Mouse (Mus musculus) cerebellum, postnatal 10 days (tissue): Measurements from ENCODE around the gene Cwc25.
"Not testable (repeated sequence)": the region's sequence is repeated elsewhere in the genome, so short reads cannot be mapped to it uniquely, and the experiment has no call there.

Experiments used
- DNase-seq, 2 experiments: peaks; one replicate each; pipeline ENCODE4 v3.0.0; 2021; ENCODE audit warnings: mixed read lengths in 2 of 2

Cwc25 gene

DNA sequence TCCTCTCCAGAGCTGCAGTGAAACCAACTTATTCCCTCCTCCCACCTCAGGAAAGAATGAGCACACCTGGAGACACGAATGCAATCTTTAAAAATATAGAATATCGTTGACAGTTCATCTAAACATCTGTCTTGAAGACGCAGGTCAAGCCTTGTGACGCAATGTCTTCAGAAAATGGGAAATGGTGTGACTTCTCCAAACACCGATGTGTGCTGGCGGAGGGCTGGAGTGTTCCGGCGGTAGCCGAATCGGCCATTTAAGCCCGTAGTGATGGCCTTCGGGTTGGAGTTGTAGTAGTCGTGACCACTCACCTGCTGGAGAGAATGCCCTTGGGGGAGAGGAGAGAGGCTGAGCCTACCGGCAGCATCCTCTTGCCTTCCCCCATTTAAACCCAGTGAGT lies 5.1 kb upstream of the Cwc25 start:
- DNase-seq: no peak

GRCm38 (mm10) chr11:97769704-97770103 lies 3.3 kb upstream of the Cwc25 start:
- no peak for DNase-seq

DNA sequence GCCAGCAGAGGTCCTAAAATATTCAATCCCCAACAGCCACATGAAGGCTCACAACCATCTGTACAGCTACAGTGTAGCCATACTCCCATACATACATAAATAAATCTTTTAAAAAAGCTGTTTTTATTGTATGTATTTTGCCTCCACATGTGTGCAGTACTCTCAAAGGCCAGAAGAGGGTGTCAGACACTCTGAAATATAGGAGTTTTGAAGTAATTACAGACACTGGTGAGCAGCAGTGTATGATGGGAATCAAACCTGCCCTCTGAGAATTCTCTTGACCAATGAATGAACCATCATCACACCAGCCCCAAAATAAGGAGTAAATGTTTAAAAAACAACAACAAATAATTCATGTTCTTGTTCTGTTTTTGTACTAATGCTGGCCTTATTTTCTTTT lies 4.7 kb downstream of the Cwc25 start:
- DNase-seq: no peak

- DNase-seq: no peak
Measured at GRCm38 (mm10) chr11:97758942-97759341, 7.4 kb downstream of the Cwc25 start.

- no peak for DNase-seq
Measured at GRCm38 (mm10) chr11:97758125-97758524, 8.2 kb downstream of the Cwc25 start.

GRCm38 (mm10) chr11:97753277-97753676 lies 13.1 kb downstream of the Cwc25 start:
- DNase-seq: no peak

DNA sequence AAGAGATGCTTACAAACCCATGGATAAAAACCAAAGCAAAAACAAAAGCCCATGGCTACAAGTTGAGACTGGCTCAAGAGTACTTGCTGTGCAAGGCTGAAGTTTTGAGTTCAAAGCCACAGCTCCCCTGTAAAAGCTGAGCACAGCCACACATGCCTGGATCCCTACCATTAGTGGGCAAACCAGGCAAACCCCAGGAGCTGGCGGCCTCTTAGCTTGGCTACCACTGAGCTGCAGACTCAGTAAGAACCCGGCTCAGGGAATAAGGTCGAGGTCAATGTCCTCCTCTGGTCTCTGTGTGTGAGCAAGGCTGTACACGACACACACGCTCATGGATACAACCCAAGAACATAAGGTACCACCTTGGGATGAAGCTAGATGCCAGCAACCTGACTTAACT lies 17.9 kb downstream of the Cwc25 start:
- DNase-seq: no peak

DNA sequence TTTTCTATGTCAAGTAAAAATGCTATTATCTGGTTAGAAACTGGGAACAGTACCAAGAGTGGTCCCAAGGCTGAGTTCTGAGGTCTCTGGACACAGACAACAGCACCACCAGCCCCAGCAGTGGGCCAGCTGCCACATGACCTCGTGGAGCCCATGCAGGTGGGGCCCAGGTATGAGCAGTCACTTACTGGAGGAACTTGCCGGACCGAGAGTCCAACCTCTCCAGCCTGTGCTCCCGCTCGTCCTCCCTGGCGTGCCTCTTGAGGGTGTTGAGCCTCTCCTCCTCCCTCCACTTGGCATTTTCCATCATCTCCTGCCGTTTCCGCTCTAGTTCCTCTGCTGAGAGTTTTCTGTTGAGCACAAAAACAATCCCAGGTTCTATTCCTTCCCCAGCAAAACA lies 18.6 kb downstream of the Cwc25 start:
- no peak for DNase-seq

DNA sequence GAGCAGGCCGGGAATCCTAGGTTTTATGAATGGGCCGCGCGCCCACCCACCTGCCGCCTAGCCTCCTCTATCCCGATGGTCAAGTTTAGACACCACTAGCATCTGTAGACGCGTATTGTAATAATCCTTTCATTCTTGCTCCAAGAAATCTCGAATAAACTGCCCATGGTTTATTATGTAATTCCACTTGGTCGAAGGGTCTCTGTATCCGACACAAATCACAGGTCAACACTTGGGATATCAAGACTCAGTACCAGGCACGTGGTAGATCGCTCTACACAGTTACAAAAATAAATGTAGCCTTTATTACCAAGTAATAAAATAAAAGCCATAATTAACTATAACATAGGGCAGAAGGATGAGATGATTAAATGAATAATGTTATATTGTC lies 21.0 kb downstream of the Cwc25 start:
- no peak for DNase-seq

- DNase-seq: peak; percentile 99 to 100
Measured at GRCm38 (mm10) chr11:97744718-97745330, 21.5 kb downstream of the Cwc25 start.

GRCm38 (mm10) chr11:97744063-97744717 lies 22.2 kb downstream of the Cwc25 start, which contains the start of gene Pip4k2b:
Pip4k2b (minus strand) TSS chr11:97744704.
- DNase-seq: peak in 1 of 2 experiments; percentile 78

DNA sequence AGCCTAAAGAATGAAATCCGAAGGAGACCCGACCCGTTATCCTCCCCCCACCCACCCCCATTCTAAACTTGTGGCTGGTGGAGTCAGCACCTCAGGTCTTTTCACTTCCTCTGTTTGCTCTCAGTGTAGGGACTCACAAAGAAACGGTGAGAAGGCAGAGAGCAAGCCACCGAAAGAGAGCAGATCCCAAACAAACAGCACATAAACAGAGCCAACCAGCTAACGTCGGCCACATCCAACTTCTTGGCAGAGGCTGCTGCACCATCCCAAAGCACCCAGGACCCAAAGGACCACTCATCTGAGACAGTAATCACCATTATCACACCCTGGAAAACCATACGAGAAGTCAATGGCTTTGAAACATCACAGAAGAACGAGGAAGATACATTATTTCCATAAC lies 22.9 kb downstream of the Cwc25 start:
- no peak for DNase-seq

DNA sequence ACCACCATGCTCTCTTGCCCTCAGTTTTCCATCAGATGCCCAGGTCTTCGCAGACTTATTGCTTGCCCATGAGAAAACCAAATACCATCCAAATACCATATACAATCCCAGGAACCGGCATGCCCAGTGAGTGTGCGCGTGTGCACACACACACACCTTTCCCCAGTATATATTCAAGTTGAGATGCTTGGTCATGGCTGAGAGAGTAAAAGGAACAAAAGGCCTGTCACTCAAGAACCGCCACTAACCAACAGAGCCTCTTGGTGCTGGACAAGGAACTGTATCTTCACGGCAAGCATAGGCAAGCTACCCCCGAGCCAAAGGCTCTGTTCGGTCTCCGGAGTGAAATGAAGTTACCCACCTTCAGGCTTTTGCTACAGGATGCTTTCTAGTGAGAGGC lies 23.8 kb downstream of the Cwc25 start:
- no peak for DNase-seq

DNA sequence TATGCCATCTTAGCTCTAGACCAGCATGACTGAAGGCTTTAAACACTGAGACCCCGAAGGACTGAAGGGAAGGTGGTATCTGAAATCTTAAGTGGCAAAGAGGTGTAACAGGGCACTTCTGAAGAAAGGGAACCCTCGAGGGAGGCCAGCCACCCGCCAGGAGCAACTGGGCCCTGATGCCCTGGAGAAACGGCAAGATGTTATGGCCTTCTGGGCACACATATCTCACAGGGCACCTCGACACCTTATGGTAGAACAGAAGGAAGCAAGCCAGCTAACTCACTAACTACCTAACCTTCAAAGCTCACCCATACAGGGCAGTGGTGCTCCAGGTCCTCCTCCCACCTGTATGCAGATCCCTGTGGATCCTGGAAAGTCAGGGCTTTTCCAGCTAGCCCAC lies 24.2 kb downstream of the Cwc25 start:
- no peak for DNase-seq

DNA sequence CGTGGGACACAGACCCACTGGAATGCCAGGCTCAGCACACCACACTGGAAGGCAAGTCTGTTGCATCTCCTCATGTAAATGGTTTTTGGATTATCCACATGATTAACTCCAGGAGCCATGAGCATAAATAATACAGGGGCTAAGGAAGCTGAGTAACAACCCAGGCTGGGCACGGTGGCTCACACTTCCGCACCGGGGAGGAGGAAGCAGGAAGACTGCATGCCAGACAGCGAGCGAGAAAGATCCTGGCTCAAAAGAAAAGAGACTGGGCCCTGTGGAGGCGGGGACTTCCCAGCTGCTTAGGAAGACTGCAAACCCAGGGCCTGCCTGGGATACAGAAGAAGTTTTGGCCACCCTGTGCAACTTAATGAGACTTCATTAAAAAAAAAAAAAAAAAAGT lies 26.2 kb downstream of the Cwc25 start:
- no peak for DNase-seq

DNA sequence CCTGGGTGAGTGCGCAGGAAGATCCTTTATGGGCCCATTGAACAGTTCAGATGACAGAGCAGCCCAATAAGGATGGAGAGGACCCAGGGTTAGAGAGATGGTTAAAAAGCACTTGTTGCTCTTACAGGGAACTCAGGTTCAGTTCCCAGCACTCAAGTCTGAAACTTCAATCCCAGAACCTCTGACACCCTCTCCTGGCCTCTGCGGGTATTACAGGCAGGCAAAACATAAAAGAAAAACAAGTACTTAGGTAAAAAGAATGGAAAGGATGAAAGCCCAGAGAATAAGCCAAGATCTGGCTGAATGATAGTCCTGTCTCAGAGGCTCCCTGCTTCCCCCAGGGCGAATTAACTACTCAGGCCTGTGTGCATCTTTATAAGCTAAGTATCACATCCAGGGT lies 27.2 kb downstream of the Cwc25 start:
- no peak for DNase-seq

DNA sequence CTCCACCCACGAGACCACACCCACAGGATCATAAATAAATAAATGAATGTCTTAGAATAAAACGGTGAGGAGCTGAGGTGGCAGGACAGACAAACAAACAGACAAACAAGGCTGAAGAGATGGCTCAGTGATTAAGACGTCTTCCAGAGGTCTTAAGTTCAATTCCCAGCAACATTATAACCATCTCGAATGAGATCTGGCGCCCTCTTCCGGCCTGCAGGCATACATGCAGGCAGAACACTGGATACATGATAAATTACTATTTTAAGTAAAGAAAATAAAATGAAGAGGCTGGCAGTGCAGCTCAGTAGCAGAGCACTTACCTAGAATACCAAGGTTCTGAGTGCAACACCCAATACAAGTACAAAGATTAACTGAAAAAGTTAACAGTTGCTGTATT lies 27.7 kb downstream of the Cwc25 start:
- DNase-seq: no peak

DNA sequence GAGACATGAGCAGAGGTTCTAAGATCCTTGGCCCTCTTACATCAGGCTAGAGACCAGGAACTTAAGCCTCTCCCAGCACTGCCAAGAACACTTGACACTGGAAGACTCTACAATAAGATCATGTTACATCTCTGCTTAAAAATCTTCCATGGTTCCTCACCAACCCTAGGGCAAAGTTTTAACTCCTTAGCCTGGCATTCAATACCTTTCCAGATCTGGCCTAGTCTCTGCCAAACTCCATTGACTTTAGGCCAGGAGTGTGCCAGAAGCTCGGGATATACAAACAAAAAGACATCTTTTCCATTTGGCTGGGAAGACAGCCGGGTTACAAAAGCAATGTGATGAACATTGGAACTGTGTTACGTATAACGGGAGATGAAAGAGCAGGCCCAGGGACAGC lies 28.8 kb downstream of the Cwc25 start:
- no peak for DNase-seq

DNA sequence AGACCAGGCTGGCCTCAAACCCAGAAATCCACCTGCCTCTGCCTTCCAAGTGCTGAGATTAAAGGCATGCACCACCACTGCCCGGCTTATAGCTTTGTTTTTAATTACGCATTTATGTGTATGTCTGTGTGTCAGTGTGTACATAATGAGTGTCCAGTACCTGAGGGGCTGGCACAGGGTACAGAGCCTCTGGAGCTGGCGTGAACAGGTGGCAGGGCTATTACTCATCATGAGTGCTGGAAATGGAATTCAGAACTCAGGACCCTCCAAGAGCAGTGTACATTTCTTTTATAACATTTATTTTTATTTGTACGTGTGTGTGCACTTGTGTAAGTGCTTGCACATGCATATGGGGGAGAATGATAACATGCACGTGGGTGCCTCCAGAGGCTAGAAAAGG lies 29.7 kb downstream of the Cwc25 start:
- DNase-seq: no peak

GRCm38 (mm10) chr11:97734810-97735209 lies 31.5 kb downstream of the Cwc25 start:
- DNase-seq: not testable (repeated sequence)

DNA sequence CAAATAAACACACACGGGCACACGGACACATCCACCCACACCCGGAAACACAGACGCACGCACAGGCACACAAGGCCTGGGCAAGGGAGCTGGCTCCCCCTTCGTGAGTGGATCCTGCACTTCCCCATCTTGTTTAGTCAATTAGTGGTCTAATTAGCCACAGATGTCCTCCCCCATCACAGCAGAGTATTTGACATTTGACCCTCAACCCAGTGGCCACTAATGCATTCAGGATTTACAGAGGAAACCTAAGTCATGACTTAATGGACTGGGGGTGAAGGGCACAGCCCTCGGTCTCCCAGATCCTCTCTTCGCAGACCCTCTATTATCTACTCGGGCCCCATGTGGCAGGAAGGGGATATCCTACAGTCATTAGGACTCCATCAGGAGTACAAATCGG lies 32.7 kb downstream of the Cwc25 start:
- no peak for DNase-seq

- DNase-seq: no peak
Measured at GRCm38 (mm10) chr11:97728730-97729129, 37.6 kb downstream of the Cwc25 start.

- DNase-seq: no peak
Measured at GRCm38 (mm10) chr11:97728311-97728710, 38.0 kb downstream of the Cwc25 start.

DNA sequence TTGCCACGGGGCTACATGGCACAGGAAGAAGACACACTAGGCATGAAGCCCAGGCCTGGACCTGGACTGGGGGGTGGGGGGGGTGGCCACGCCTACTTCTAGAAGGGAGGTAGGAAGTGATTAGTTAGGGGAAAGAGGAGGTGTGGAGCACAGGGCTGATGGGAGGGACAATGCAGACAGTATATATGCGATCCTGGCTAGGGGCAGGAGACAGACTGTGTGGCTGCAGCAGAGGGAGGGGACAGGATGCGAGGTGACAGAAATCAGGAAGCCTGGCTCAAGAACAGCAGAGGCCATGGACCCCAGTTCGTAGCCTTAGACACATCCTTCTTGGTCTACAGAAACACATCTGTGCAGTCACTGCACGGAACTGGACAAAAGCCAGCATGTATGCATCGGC lies 42.6 kb downstream of the Cwc25 start:
- DNase-seq: peak in 1 of 2 experiments; percentile 42

GRCm38 (mm10) chr11:97721338-97721737 lies 45.0 kb downstream of the Cwc25 start:
- no peak for DNase-seq
